Mouse (Mus musculus): ENCODE measurements around the gene Chchd6. TPM values are rescaled to one million over a fixed set of nuclear protein-coding genes. Genes with fewer than 3 reads are reported as not detected.
A peak's percentile ranks its signal among the peaks of the same experiment; 100 is the strongest.

The Chchd6 gene
- polyA plus RNA-seq, 1 experiment from 2014 or later, result 56.5 TPM

DNA sequence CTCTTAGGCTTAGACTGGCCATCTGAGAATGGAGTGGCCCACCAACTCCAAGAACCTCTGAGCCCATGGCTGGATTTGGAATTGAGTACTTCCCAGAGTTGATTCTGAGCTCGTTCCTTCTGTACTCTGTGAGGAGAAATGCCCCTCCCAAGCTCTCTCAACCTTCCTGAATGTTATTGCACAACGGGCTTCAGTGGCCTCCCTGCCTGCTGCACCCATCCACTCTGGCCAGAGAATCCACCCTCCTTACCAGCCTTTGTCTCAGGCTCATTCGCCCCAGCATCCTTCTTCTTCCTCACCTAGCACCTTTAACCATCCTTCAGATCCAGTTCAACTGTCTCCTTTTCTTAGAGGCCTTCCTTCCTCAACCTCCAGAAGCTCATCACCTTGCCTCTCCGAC lies 32.1 kb downstream of the Chchd6 start:
- no peak overlapping the region for H3K27ac ChIP-seq (replicated peaks in 1 of 2; ENCODE audit: control insufficient read depth in 1 of 2, insufficient read depth in 1 of 2, low read depth in 2 of 2, low read length in 2 of 2)
- no peak for ATAC-seq (ENCODE audit: insufficient number of reproducible peaks, insufficient read depth, low FRiP score, low read depth)
- 78% methylated on average over 4 of the region's 4 CpGs for WGBS
- H3K27me3 ChIP-seq (ENCODE audit: control insufficient read depth, insufficient read depth, low read length), result no peaks in the 10 kb centered on the region
- no peak overlapping the region for H3K9ac ChIP-seq (ENCODE audit: low read length)
- no peak overlapping the region for H3K4me2 ChIP-seq (ENCODE audit: low read length)
- H3K4me3 ChIP-seq (ENCODE audit: control insufficient read depth in 1 of 2, insufficient read depth in 1 of 2, low read depth in 1 of 2, low read length in 2 of 2), result no peak overlapping the region
- H3K4me1 ChIP-seq (ENCODE audit: control insufficient read depth in 2 of 2, insufficient read depth in 2 of 2, low read length in 2 of 2), result peaks cover 0 to 13% of the 10 kb centered on the region in 2 experiments; a peak in 2 of 4 replicates
- 0 out of 2 replicates have a peak, but pooled peaks cover 7% of the 10 kb centered on the region for H3K36me3 ChIP-seq (ENCODE audit: control insufficient read depth, insufficient read depth, low read length)
- H3K9me3 ChIP-seq (ENCODE audit: control insufficient read depth, low read length), result no peaks in the 10 kb centered on the region

DNA sequence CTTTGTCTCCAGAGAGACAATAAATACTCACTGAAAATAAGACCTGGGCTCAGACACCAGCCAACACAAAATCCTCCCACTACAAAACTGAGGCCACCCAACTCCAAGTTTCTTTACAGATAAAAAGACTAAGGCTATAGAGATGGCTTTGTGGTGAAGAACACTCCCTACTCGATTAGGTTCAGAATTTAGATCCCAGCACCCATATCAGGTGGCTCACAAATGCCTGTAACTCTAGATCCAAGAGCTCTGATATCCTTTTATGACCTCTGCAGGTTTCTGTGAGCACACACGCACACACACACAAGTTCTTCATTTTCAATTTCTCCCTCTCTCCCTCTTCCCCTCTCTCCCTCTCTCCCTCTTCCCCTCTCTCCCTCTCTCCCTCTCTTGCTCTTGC lies 34.6 kb downstream of the Chchd6 start:
- WGBS, result 69% methylated on average over 2 of the region's 2 CpGs
- Histone ChIP-seq H3K4me1 (ENCODE audit: control insufficient read depth in 2 of 2, insufficient read depth in 2 of 2, low read length in 2 of 2) (peaks cover 14 to 30% of the 10 kb centered on the region in 2 experiments), H3K9me3 (ENCODE audit: control insufficient read depth, low read length) (no peaks in the 10 kb centered on the region), H3K4me3 (ENCODE audit: control insufficient read depth in 1 of 2, insufficient read depth in 1 of 2, low read depth in 1 of 2, low read length in 2 of 2) (no peak overlapping the region), H3K27ac (replicated peaks in 1 of 2; ENCODE audit: control insufficient read depth in 1 of 2, insufficient read depth in 1 of 2, low read depth in 2 of 2, low read length in 2 of 2) (no peak overlapping the region), H3K36me3 (ENCODE audit: control insufficient read depth, insufficient read depth, low read length) (no peaks in the 10 kb centered on the region), H3K4me2 (ENCODE audit: low read length) (no peak overlapping the region), H3K27me3 (ENCODE audit: control insufficient read depth, insufficient read depth, low read length) (no peaks in the 10 kb centered on the region), H3K9ac (ENCODE audit: low read length) (no peak overlapping the region)
- ATAC-seq (ENCODE audit: insufficient number of reproducible peaks, insufficient read depth, low FRiP score, low read depth), result no peak

DNA sequence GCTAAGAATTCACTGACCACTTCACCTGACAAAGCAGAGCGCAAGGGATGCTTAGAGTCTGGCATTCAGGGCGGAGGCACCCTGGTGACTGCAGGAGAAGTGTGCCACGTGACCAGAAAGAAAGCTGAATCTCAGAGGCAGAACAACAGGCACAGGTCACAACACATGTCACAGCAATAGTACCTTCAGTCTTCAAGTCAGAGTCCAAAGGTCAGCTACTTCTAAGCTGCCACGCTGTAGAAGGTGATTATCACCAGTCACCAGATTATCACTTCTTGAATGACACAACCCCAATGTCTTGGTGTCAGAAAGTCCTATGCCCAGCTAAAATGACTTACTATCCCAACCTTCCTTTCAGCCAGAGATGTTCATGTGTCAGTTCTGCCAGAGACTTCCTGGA lies 37.8 kb downstream of the Chchd6 start:
- Histone ChIP-seq H3K9ac (ENCODE audit: low read length) (no peak overlapping the region), H3K27ac (replicated peaks in 1 of 2; ENCODE audit: control insufficient read depth in 1 of 2, insufficient read depth in 1 of 2, low read depth in 2 of 2, low read length in 2 of 2) (no peak overlapping the region), H3K27me3 (ENCODE audit: control insufficient read depth, insufficient read depth, low read length) (no peaks in the 10 kb centered on the region), H3K9me3 (ENCODE audit: control insufficient read depth, low read length) (no peaks in the 10 kb centered on the region), H3K36me3 (ENCODE audit: control insufficient read depth, insufficient read depth, low read length) (no peaks in the 10 kb centered on the region), H3K4me1 (ENCODE audit: control insufficient read depth in 2 of 2, insufficient read depth in 2 of 2, low read length in 2 of 2) (peaks cover 22 to 39% of the 10 kb centered on the region in 2 experiments), H3K4me3 (ENCODE audit: control insufficient read depth in 1 of 2, insufficient read depth in 1 of 2, low read depth in 1 of 2, low read length in 2 of 2) (no peak overlapping the region), H3K4me2 (ENCODE audit: low read length) (no peak overlapping the region)
- 79% methylated on average over 4 of the region's 4 CpGs for WGBS
- ATAC-seq (ENCODE audit: insufficient number of reproducible peaks, insufficient read depth, low FRiP score, low read depth), result no peak

DNA sequence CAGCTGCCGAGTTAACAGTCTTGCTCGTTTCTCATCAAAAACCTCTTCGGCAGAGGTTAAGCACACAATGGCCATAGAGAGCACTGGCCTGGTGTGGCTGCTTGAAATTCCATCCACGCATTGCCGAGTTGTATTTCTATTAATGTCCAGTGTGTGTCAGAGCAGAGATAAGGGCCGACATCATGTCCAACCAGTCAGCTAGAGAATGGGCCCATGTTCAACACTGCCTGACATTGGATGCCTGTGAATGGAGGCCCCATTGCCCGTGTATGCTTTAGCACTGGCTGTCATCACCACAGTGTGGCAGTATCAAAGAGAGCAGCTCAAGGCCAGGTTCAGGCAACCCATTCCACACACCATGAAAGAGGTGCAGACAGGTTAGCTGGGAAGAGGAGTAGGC lies 38.9 kb downstream of the Chchd6 start:
- no peaks in the 10 kb centered on the region for H3K27me3 ChIP-seq (ENCODE audit: control insufficient read depth, insufficient read depth, low read length)
- no peaks in the 10 kb centered on the region for H3K9me3 ChIP-seq (ENCODE audit: control insufficient read depth, low read length)
- WGBS, result 9% methylated on average over 7 of the region's 7 CpGs
- no peaks in the 10 kb centered on the region for H3K36me3 ChIP-seq (ENCODE audit: control insufficient read depth, insufficient read depth, low read length)
- peak overlapping the region; percentile 30; the same call in 1 of the 2 replicates for H3K4me2 ChIP-seq (ENCODE audit: low read length)
- no peak overlapping the region for H3K4me3 ChIP-seq (ENCODE audit: control insufficient read depth in 1 of 2, insufficient read depth in 1 of 2, low read depth in 1 of 2, low read length in 2 of 2)
- H3K27ac ChIP-seq (replicated peaks in 1 of 2; ENCODE audit: control insufficient read depth in 1 of 2, insufficient read depth in 1 of 2, low read depth in 2 of 2, low read length in 2 of 2), result peak overlapping the region; percentile 75 to 85
- peak overlapping the region; percentile 59; the same call in 1 of the 2 replicates for H3K9ac ChIP-seq (ENCODE audit: low read length)
- H3K4me1 ChIP-seq (ENCODE audit: control insufficient read depth in 2 of 2, insufficient read depth in 2 of 2, low read length in 2 of 2), result peaks cover 25 to 44% of the 10 kb centered on the region in 2 experiments
- ATAC-seq (ENCODE audit: insufficient number of reproducible peaks, insufficient read depth, low FRiP score, low read depth), result peak; percentile 85

DNA sequence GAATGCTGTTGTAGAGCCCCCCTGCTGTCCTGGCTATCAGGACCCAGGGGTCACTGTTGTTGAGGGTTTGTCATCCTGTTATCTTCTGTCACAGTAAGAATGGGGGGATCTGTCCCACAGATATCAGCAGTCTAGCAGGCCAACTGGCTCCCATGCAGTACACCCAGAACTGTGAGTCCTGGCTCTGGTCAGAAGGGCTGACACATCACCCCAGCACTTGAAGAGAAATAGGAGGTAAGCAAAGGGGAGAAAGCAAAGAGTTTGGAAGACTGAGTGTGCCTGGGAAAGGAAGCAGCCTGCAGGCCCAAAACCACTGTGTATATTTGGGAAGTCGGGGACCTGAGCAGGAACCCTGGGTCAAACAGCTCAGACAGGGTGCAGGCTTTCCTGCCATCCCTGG lies 39.5 kb downstream of the Chchd6 start:
- Histone ChIP-seq H3K27me3 (ENCODE audit: control insufficient read depth, insufficient read depth, low read length) (no peaks in the 10 kb centered on the region), H3K4me1 (ENCODE audit: control insufficient read depth in 2 of 2, insufficient read depth in 2 of 2, low read length in 2 of 2) (peaks cover 25 to 44% of the 10 kb centered on the region in 2 experiments), H3K27ac (replicated peaks in 1 of 2; ENCODE audit: control insufficient read depth in 1 of 2, insufficient read depth in 1 of 2, low read depth in 2 of 2, low read length in 2 of 2) (peak overlapping the region; percentile 75 to 85), H3K4me3 (ENCODE audit: control insufficient read depth in 1 of 2, insufficient read depth in 1 of 2, low read depth in 1 of 2, low read length in 2 of 2) (no peak overlapping the region), H3K4me2 (ENCODE audit: low read length) (peak overlapping the region; percentile 30; the same call in 1 of the 2 replicates), H3K36me3 (ENCODE audit: control insufficient read depth, insufficient read depth, low read length) (no peaks in the 10 kb centered on the region), H3K9me3 (ENCODE audit: control insufficient read depth, low read length) (no peaks in the 10 kb centered on the region), H3K9ac (ENCODE audit: low read length) (peak overlapping the region; percentile 59; the same call in 1 of the 2 replicates)
- WGBS, result 52% methylated on average over 1 of the region's 1 CpGs
- no peak for ATAC-seq (ENCODE audit: insufficient number of reproducible peaks, insufficient read depth, low FRiP score, low read depth)

DNA sequence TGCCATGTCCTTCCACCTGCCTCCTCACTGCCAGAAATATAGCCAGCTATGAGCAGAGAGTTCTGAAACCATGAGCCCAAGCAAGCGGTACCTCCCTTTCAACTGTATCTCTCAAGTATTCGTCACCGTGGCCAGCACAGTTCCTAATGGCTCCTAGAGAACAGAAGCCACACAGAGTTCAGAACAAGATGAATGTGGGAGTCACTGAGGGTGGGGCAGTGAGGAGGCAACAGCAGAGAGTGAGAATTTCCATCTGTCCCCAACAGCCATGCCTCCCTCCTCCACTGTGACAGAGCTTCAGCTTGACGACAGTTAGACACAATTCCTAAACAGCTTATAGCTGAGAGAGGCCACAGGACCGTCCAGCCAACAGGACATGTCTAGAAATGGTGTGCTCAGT lies 41.4 kb downstream of the Chchd6 start:
- 60% methylated on average over 5 of the region's 5 CpGs for WGBS

DNA sequence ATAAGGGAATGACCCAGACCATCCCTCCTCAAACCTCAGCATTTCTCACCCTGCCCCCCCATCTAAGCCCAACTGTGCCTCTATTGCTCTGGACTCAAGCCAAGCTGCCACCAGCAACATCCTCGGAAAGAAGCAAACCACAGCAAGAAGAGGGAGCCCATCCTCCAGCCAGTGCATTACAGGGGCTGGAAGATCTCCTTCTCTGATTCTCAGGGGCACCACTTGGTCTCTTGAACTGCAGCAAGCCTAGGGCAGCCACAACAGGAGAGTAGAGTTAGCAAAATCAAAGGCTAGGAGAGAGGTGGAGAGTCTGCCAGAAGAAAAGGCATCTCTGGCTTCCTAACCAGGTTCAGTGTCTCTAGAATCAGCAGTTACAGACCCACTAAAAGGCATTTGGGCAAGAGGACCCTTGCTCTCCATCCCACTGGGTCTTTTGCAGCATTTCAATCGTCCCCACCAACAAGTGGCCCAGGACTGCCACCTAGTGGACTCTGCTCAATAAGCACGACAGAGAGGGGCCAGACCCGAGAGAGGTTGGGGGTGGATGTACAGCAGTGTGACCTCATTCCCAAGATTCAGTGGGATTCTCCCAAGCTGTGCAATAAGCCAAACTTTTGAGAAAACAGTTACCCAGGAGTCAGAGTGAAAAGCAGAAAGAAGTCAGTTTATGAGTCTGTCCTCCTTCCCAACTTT lies 42.3 kb downstream of the Chchd6 start:
- H3K27me3 ChIP-seq (ENCODE audit: control insufficient read depth, insufficient read depth, low read length), result no peaks in the 10 kb centered on the region
- peaks cover 25 to 39% of the 10 kb centered on the region in 2 experiments for H3K4me1 ChIP-seq (ENCODE audit: control insufficient read depth in 2 of 2, insufficient read depth in 2 of 2, low read length in 2 of 2)
- no peak overlapping the region for H3K9ac ChIP-seq (ENCODE audit: low read length)
- H3K27ac ChIP-seq (replicated peaks in 1 of 2; ENCODE audit: control insufficient read depth in 1 of 2, insufficient read depth in 1 of 2, low read depth in 2 of 2, low read length in 2 of 2), result no peak overlapping the region
- no peak for ATAC-seq (ENCODE audit: insufficient number of reproducible peaks, insufficient read depth, low FRiP score, low read depth)
- H3K4me3 ChIP-seq (ENCODE audit: control insufficient read depth in 1 of 2, insufficient read depth in 1 of 2, low read depth in 1 of 2, low read length in 2 of 2), result no peak overlapping the region
- no peaks in the 10 kb centered on the region for H3K9me3 ChIP-seq (ENCODE audit: control insufficient read depth, low read length)
- H3K4me2 ChIP-seq (ENCODE audit: low read length), result no peak overlapping the region
- no peaks in the 10 kb centered on the region for H3K36me3 ChIP-seq (ENCODE audit: control insufficient read depth, insufficient read depth, low read length)
- 3% methylated on average over 4 of the region's 4 CpGs for WGBS

More for the DNA sequence above, 41.4 kb downstream of the Chchd6 start:
- ATAC-seq (ENCODE audit: insufficient number of reproducible peaks, insufficient read depth, low FRiP score, low read depth), result no peak
- Histone ChIP-seq H3K9ac (ENCODE audit: low read length) (no peak overlapping the region), H3K4me1 (ENCODE audit: control insufficient read depth in 2 of 2, insufficient read depth in 2 of 2, low read length in 2 of 2) (peaks cover 25 to 38% of the 10 kb centered on the region in 2 experiments), H3K4me3 (ENCODE audit: control insufficient read depth in 1 of 2, insufficient read depth in 1 of 2, low read depth in 1 of 2, low read length in 2 of 2) (no peak overlapping the region), H3K36me3 (ENCODE audit: control insufficient read depth, insufficient read depth, low read length) (no peaks in the 10 kb centered on the region), H3K27ac (replicated peaks in 1 of 2; ENCODE audit: control insufficient read depth in 1 of 2, insufficient read depth in 1 of 2, low read depth in 2 of 2, low read length in 2 of 2) (no peak overlapping the region), H3K27me3 (ENCODE audit: control insufficient read depth, insufficient read depth, low read length) (no peaks in the 10 kb centered on the region), H3K9me3 (ENCODE audit: control insufficient read depth, low read length) (no peaks in the 10 kb centered on the region), H3K4me2 (ENCODE audit: low read length) (no peak overlapping the region)

All from heart, embryonic 14.5 days (tissue).